Mouse (Mus musculus): ENCODE measurements around the gene Slc45a3. TPM values are rescaled to one million over a fixed set of nuclear protein-coding genes. Genes with fewer than 3 reads are reported as not detected.

The Slc45a3 gene
- total RNA-seq, 2 experiments from 2014 or later = 0.72 to 0.89 TPM

DNA sequence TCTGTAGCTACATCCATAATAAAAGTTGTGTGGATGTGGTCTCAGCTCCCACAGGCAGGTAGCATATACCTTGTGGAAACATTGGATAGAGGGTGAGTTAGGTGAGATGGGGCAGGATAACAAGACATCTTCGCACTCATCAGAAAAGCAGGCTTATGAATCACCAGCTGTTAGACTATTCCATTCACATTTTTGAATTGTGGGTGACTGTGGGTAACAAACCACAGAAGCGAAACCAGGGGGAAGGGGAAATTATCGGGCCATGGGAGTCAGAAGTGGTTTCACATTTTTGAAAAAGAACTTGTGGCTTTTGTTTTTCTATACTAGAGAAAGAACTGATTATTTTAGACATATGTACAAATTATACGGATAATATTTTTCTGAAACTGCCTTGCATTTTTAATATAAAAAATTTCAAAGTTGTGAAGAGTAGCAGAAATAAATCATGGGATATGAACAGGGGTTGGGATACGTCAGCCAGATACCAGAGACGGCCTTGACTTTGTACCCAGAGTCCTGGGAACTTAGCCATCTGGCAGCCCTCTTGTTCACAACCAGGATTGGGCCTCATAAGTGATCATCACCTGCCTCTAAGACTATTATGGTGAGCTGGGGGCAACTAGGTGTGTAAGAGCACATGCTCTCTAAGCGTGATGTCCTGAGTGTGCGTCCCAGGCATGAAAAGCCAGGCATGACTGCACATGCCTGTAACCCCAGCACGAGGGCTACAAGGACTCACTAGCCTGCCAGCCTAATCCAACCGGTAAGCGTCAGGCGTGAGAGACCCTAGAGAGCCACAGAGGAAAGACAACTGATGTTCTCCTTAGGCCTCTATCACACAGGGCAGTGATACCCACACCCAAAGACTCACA, 30.6 kb downstream of the Slc45a3 start:
- no peak for DNase-seq (ENCODE audit: low spot score in 2 of 2)

DNA sequence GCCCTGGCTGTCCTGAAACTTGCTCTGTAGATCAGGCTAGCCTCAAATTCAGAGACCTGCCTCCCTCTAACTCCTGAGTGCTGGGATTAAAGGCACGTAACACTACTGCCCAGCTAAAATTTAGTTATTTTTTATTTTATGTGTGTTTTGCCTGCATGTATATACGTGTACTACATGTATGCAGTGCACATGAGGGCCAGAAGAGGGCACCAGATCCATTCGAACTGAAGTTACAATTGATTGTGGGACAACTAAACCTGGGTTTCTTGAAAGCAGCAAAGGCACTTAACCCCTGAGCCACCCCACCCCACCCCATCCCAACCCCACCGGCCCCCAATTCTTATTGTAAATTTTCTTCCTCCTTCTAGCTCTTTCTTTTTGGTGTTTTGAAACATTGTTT, 32.3 kb downstream of the Slc45a3 start:
- peak in 1 of 2 experiments; percentile 81 for DNase-seq (ENCODE audit: low spot score in 2 of 2)

DNA sequence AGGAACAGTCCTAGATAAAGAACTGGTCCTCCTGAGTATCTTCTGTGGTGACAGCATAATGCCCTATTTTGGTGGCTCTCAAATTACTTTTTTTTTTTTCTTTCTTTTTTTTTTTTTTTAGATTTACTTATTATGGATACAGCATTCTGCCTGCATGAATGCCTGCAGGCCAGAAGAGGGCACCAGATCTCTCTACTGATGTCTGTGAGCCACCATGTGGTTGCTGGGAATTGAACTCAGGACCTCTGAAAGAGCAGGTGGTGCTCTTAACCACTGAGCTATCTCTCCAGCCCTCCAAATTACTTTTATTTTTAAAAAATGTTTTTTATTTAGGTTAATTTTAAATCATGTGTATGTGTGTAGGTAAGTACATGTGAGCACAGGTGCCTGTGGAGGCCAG, 37.7 kb downstream of the Slc45a3 start:
- DNase-seq (ENCODE audit: low spot score in 2 of 2) = no peak

DNA sequence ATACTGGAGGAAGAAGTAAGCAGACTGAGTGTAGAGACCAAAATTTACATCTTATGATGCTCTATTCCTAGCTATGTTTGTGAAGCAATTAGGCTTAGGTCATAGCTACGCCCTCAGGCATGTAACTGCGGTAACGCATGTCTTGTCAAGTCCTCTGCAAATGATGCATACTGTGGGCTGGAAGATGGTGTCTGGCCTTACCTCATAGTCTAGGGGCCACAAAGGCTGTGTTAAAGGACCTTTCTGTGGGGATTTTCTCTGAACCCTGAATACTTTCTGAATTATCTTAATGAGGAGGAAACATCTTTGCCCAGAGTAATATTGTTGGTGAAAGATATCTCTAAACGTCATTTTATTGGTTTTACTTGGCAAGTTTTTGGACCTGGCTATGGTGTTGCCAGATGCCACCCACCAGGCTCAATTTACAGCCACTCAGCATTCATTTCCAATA, 39.1 kb downstream of the Slc45a3 start:
- DNase-seq (ENCODE audit: low spot score in 2 of 2) = no peak

DNA sequence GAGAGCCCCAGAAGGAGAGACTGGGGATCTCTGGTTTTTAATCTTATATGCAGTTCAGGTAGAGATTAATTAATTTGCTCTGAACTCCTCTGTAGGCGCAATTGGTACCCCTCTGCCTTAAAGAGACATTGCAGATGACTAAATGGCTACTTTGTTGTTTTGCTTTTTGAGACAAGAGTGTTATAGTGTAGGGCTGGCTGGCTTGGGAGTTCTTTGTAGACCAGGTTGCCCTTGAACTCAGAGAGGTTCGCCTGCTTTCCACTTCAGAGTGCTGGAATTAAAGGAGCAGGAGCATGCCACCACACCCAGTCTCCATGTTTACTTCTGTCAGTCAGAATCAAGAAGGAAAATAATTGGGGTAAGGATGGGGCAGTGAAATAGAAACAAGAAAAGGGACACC, 40.3 kb downstream of the Slc45a3 start:
- DNase-seq (ENCODE audit: low spot score in 2 of 2) = no peak

DNA sequence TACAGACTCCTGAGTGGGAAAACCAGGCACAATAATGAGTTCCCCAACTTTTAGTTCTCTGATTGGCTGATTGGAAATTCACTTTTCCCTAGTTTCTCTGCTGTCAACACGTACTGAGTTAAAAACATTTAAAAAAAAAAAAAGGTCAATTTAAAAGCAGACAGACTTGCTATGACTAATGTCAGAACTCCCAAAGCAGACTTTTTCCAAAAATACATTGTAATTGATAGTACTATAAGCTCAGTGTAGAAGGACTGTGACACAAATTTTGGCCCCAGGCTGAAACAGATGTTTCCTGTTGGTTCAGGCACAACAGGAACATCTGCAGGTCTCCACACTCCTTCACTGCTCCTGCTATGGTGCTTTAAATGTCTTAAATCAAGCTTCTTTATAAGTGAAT, 41.0 kb downstream of the Slc45a3 start:
- DNase-seq (ENCODE audit: low spot score in 2 of 2) = no peak

DNA sequence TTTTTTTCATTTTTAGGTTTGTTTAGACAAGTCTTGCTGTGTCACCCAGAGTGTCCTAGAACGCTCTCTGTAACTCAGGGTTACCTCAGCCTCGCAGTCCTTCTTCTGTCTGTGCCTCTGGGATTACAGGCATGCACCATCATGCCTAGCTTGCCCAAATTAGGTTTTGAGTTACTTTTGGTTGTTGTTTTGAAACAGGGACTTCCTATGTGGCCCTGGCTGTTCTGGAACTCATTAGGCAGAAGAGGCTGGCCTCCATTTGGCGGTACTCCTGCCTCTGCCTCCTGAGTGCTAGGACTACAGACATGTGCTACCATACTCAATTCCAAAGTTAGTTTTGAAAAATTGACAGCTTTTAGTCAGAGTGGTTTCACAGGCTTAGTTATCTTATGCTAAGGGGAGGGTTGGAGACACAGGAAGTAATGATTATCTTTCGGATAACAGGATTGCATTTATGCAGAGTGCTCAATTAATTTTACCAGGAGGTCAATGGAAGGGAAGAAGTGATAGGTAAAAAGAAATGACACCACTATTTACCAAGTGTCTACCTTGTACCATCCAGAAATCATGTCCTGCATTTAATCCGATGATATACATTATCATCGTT, 41.9 kb downstream of the Slc45a3 start:
- DNase-seq (ENCODE audit: low spot score in 2 of 2) = no peak

DNA sequence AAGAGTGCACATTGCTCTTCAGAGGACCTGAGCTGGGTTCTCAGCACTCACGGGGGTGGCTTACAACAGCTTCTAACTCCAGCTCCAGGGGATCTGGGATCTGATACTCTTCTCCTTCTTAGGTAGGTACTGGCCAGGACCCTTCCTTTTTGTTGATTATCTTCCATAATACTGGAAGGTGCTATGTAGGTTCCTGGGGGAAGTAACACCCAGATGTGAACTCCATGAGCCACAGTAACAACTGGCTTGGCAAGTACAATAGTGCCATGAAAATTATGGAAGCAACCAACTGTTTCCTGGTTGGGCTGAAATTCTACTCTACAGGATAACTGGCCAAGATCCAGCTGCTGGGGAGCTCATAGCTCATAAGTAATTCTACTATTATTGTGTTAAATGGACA, 42.7 kb downstream of the Slc45a3 start:
- DNase-seq (ENCODE audit: low spot score in 2 of 2) = no peak

DNA sequence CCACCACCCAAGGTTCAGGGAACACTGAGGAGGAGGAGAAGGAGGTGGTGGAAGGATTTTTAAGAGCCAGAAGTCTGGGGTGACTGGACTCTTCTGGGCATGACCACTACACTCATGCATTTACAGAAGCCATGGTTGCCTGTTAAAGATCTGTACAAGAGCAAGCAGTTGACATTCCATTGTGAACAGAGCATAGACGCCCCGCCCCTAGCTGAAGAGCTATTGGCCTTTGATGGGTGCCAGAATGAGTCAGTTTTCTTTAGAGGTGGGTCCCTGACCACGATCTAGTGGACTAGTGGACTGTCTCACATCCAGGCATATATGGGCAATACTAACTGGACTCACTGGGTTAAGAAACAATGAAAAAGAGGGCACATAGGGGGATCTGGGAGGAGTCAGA, 43.3 kb downstream of the Slc45a3 start:
- no peak for DNase-seq (ENCODE audit: low spot score in 2 of 2)

DNA sequence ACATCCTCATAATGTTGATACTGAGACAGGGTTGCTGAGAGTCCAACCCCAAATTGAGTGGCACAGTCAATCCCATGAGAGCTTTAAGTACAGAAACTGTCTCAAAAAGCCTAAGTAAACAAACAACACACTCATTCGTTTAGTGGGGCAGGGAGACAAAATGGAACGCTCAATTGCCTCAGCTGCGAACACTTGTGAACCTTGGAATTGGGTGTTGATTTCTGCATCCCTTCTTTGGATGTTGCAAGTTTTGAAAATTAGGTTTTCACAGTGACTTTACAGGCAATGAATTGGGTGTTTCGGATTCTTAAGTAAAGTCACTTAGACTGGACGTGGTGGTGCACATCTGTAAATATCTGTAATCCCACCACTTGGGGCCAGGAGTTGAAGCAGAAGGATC, 44.0 kb downstream of the Slc45a3 start:
- DNase-seq (ENCODE audit: low spot score in 2 of 2) = no peak

DNA sequence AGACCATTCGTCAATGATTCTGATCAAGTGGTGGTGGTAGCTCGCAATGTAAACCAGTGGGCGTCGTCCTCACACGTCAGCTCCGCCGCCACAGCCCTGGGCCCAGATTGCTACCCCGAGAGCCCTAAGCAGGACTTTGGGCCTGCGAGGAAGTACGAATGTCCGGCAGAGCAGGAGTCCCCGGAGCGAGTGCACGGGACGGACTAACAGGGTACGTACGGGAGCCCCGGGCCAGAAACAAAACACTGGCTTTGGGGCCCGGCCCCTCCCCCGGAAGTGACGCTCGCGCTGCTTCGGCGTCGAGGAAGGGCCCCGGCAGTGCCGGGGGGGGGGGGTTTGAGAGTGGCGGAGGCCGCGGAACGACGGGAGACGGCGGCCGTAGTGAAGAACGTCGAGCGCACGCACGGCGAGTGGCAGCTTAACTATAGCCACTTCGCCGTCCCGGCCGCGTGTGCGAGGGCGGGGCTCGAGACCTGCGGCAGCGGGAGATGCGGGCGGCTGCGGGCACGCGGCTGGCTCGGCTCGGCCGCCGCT, 44.6 kb downstream of the Slc45a3 start, which contains the start of gene Elk4:
Gene Elk4, plus strand, starts transcription at position 326 of the 534 bp plus-strand sequence.
- peak; percentile 78 to 89 for DNase-seq (ENCODE audit: low spot score in 2 of 2)

DNA sequence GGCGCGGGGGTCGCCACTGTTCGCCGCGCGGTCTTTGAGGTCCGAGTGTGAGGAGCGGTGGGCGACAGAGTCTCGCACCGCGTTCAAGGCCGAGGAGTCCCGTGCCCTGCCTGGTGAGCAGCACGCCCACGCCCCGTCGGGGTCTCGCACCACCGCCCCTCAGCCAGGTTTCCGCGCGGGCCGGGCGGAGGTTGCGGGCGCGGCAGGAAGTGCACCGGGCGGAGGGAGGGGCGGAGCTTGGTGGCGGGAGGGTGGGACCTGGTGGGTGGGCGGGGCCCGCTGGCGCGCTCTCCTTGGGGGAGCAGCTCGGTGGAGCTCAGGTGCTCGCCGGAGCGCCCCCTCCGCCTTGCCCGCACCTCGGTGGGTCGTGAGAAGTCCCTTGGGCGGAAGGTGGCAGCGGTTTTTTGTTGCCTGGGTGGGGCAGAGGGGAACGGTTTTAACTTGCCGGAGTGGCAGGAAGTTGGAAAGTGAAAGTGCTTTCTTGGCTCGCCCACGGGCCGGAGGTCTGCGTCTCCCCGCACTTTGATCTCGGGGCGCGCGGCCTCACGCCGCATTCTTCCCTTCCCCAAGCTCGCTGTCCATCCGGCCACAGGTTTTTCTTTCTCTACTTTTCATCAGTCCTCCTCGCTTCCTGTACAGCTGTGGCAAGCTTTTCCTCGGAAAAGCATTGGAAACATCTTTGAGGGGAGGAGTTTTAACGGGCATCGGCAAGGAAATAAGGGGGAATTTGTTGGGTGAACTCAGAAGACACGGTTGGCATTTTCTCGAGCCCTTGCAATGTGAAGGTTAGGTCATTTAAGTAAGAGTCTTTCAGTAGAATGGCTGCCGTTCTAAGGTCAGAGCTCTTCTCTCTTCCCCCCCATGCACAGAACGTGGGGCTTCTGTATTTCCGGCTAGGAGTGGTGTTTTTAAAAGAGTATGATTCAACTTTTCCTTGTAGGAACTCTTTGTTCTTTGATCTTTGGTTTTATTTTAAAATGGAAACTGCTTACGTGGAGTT, 45.4 kb downstream of the Slc45a3 start:
- DNase-seq (ENCODE audit: low spot score in 2 of 2) = peak; percentile 72 to 81

DNA sequence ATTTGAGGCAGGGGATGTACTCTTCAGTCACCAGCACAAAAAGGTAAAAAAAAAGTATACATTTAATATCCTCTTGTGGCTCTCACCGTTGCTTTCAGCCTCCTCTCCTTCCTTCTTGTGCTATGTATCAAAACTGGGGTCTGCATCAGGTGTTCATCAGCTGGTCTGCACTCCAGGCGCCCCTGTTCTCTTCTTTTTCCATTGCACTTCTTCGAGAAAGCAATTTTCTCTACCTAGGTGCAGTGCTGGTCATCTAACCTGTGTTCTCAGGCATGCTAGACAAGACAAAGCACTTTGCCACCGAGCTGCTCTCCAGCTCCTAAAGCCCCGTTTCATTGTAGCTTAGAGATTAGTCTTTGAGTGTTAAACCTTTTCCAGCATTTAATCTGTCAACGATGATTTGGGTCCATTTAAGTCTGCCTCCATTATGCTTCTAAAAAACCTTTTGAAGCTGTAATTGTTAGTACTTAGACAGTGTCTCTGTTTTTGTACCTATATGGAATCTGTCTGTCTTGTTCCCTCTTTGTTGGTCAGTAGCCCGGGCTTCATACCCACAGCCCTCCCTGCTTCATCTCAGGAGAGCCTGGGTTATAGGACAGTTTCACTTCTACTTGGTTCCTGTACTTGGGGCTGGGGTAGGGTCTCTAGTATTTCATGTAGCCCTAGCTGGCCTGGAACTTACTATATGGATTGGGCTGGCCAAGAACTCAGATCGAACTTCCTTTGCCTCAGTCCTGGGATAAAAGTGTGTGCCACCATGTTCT, 46.3 kb downstream of the Slc45a3 start:
- DNase-seq (ENCODE audit: low spot score in 2 of 2) = no peak

DNA sequence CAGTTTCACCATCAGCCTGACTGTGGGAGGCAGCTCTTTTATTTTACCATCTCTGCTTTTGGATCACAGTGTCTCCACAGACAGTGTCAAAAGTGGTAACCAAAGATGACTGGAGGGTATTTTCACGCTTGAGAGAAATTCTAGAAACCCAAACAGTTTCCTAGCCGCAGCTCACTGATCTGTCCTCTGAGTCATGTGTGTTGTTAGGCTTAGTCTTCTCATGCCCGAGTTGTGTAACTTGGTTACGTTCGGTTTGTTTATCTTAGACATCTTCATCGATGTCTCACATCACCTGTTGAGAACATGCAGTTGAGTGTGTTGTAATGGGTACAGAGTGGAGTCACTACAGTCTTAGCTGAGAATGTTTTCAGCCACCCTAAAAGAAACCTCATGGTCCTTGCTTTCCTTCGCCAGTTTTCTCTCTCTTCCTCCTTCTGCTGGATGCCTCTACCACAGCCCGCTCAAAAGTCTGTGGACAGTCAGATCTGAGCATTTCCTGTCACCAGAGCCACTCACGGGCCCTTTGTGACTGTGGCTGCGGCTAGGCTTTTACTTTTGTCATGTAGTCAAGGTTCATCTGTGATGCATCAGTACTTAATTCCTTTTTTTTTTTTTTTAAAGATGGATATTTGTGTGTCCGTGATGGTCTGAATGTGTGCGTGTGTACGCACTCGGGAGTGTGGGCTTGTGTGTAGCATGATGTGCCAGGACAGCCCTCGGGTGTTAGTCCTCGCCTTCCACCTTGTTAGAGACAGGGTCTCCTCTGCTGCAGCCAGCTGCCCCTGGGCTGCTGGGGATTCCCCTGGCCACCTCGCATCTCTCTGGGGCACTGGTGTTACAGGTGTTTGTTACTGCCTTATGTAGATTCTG, 48.1 kb downstream of the Slc45a3 start:
- no peak for DNase-seq (ENCODE audit: low spot score in 2 of 2)

DNA sequence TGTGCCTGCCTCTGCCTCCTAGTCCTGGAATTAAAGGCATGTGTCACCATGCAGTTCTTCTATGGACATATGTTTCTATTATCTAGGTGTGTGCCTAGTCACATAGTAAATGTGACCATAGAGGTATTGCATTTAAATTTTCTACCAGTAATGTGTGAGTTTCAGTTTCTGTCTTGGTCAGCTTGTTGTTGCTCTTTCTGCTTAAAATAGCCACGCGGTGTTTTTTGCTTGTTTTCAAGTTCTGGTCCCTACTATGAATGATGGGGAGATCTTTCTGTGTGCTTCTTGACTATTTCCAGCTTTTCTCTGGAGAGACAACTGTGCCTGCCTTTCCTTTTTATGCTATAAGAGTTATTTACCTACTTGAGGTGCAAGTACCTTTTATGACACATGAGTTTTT, 49.0 kb downstream of the Slc45a3 start:
- no peak for DNase-seq (ENCODE audit: low spot score in 2 of 2)

DNA sequence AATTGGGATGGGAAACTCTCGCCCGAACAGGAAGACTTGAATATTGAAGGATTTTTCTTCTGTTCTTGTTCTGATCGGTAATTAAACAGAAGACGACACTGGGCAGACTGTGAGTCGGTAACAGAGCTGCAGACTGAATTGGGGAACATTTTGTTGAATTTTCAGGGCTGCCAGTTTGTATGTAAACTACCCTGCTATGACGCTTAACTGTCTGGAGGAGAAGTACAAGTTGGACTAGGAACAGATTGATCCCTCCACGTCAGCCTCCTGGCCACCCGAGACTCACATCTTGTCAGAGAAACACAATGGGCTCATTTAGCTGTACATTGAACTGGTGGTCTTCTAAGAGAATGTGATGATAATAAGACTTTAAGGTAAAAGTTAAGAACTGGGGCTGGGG, 50.1 kb downstream of the Slc45a3 start:
- DNase-seq (ENCODE audit: low spot score in 2 of 2) = peak; percentile 35 to 67

DNA sequence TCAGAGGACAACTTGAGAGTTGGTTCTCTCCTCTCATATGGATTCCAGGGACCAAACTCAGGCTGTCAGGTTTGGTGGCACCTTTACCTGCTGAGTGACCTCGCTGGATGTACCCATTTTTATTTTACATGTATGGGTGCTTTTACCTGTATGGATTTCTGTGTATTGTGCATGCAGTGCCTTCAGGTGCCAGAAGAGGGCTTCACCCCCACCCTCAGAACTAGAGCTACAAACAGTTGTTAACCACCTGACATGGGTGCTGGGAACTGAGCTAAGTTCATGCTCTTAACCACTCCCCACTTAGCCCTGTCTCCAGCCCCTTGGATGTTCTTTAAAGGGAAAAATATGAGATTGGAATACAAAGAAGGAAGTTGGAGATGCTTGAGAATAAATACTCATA, 52.0 kb downstream of the Slc45a3 start:
- DNase-seq (ENCODE audit: low spot score in 2 of 2) = no peak

DNA sequence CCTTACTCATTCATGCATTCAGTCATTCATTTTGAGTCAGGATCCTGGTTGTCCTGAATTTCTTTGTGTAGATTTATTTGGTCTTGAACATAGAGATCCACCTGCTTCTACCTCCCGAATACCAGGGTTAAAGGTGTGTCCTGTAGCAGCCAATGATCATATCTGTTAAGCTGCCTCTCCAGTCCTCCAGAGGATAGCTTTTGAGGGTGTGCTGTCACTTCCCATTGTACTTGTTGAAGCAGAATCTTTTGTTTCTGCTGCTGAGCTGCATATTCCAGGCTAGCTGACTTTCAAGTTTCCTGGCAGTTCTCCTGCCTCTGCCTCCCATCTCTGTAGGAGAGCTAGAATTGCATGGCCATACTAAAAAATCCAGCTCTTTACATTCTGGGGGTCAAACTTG, 53.9 kb downstream of the Slc45a3 start:
- no peak for DNase-seq (ENCODE audit: low spot score in 2 of 2)

DNA sequence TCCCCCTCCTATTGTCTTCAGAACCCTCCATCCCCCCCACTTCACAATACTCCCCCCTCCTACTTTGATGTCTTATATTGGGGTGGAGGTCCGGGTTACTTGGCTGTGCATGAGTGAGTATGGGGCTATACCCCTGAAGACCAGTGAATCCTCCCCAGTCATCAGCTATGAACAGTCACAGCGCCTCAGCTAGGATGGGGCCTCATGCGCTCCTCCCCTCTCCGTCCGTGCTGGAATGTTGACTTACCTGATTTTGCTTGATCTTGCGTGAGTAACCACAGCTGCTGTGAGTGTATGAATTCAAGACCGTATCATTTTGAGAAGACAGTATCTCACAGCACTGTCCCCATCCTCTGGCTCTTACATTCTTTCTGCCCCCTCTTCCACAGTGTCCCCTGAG, 57.1 kb downstream of the Slc45a3 start:
- DNase-seq (ENCODE audit: low spot score in 2 of 2) = no peak

Measured in layer of hippocampus, adult 18-20 months (tissue).